Mouse (Mus musculus) thymus, adult 2 months (tissue): Measurements from ENCODE around the gene Piwil4. TPM values are rescaled to one million over a fixed set of nuclear protein-coding genes. Genes with fewer than 3 reads are reported as not detected.
"Not testable (repeated sequence)": the region's sequence is repeated elsewhere in the genome, so short reads cannot be mapped to it uniquely, and the experiment has no call there.

Source experiments
- DNase-seq: peaks from one replicate; pipeline ENCODE4 v3.0.0; 2021
- H3K27ac ChIP-seq: fragments of 200-500 bp; 2 replicates; pipeline ENCODE4 v1.5.1; 2012; ENCODE audit warnings: low read length, control low read depth; ENCODE audit not compliant: control insufficient read depth, insufficient read depth
- H3K27me3 ChIP-seq: fragments of 200-500 bp; 2 replicates; pipeline ENCODE4 v1.6.1; 2012; ENCODE audit warnings: mild to moderate bottlenecking, low read length, moderate library complexity, mixed read lengths; ENCODE audit not compliant: control insufficient read depth, insufficient read depth
- H3K36me3 ChIP-seq: fragments of 200-500 bp; 2 replicates; pipeline ENCODE4 v1.6.1; 2012; ENCODE audit warnings: mild to moderate bottlenecking, low read length, moderate library complexity; ENCODE audit not compliant: control insufficient read depth, insufficient read depth
- H3K4me1 ChIP-seq: fragments of 200-500 bp; replicated peaks from 2 replicates; pipeline ENCODE4 v1.6.1; 2012; ENCODE audit warnings: low read length; ENCODE audit not compliant: control insufficient read depth, insufficient read depth
- H3K4me3 ChIP-seq: fragments of 200-500 bp; 2 replicates; pipeline ENCODE4 v1.5.1; 2012; ENCODE audit warnings: mild to moderate bottlenecking, low read length, control low read depth, moderate library complexity; ENCODE audit not compliant: control insufficient read depth, insufficient read depth
- CTCF ChIP-seq: fragments of 200-500 bp; IDR thresholded peaks from 2 replicates; pipeline ENCODE4 v1.5.1; 2012; ENCODE audit warnings: mild to moderate bottlenecking, control low read depth, low read length, moderate library complexity, borderline replicate concordance; ENCODE audit not compliant: control insufficient read depth, poor library complexity, insufficient read depth; ENCODE audit errors: extremely low read depth
- POLR2A ChIP-seq: fragments of 200-500 bp; IDR thresholded peaks from 2 replicates; pipeline ENCODE4 v1.6.1; 2012; ENCODE audit warnings: mild to moderate bottlenecking, low read length, control low read depth, moderate library complexity; ENCODE audit not compliant: control insufficient read depth, poor library complexity, insufficient read depth; ENCODE audit errors: extremely low read depth
- WGBS: fragments of 180-500 bp; shearing (Covaris S2); methylation state at CpG from one replicate; pipeline ENCODE4 v1.1.7; 2018; 5-methylcytosine and 5-hydroxymethylcytosine counted together
- polyA plus RNA-seq: library from polyadenylated mRNA; depleted of rRNA; stranded (reverse); fragments of >200 nt; gene quantifications from 2 replicates; pipeline ENCODE4 v1.2.3, GENCODE M21; 2012

Piwil4 gene
- polyA plus RNA-seq, 1 experiment, result 1.0 TPM

- no peaks in the 10 kb centered on the region for H3K27me3 ChIP-seq
- peaks cover 5% of the 10 kb centered on the region; the same call in 1 of the 2 replicates for H3K4me1 ChIP-seq
- no peak for TF ChIP-seq CTCF
- TF ChIP-seq POLR2A, result no peak
- no peaks in the 10 kb centered on the region for H3K36me3 ChIP-seq
- no peak for DNase-seq
- 95% methylated on average over 15 of the region's 15 CpGs for WGBS
- no peak overlapping the region for H3K27ac ChIP-seq
- no peak overlapping the region for H3K4me3 ChIP-seq
Measured at GRCm38 (mm10) chr9:14715258-14715657, 25.3 kb downstream of the Piwil4 start.

GRCm38 (mm10) chr9:14710910-14711309 is 29.6 kb downstream of the Piwil4 start:
- Histone ChIP-seq H3K36me3 (no peaks in the 10 kb centered on the region), H3K4me1 (no peaks in the 10 kb centered on the region), H3K4me3 (no peak overlapping the region), H3K27me3 (no peaks in the 10 kb centered on the region), H3K27ac (no peak overlapping the region)
- no peak for DNase-seq
- no peak for TF ChIP-seq CTCF
- TF ChIP-seq POLR2A, result no peak
- WGBS, result 91% methylated on average over 3 of the region's 3 CpGs

GRCm38 (mm10) chr9:14705321-14706162 is 35.0 kb downstream of the Piwil4 start:
- TF ChIP-seq CTCF (no peak), POLR2A (no peak)
- WGBS, result 81% methylated on average over 13 of the region's 13 CpGs
- H3K27me3 ChIP-seq, result no peaks in the 10 kb centered on the region
- no peak overlapping the region for H3K27ac ChIP-seq
- no peaks in the 10 kb centered on the region for H3K36me3 ChIP-seq
- no peak overlapping the region for H3K4me3 ChIP-seq
- no peak for DNase-seq
- H3K4me1 ChIP-seq, result no peaks in the 10 kb centered on the region

- H3K27me3 ChIP-seq, H3K36me3 ChIP-seq, H3K4me3 ChIP-seq, H3K27ac ChIP-seq, DNase-seq, H3K4me1 ChIP-seq: not testable (repeated sequence)
- WGBS, result 97% methylated on average over 1 of the region's 1 CpGs
Measured at GRCm38 (mm10) chr9:14700795-14701194, 39.7 kb downstream of the Piwil4 start.

- H3K27me3 ChIP-seq, result no peaks in the 10 kb centered on the region
- H3K4me1 ChIP-seq, result no peaks in the 10 kb centered on the region
- H3K27ac ChIP-seq, result no peak overlapping the region
- no peak for DNase-seq
- no peak overlapping the region for H3K4me3 ChIP-seq
- WGBS, result 49% methylated on average over 7 of the region's 7 CpGs
- TF ChIP-seq CTCF (no peak), POLR2A (no peak)
- no peaks in the 10 kb centered on the region for H3K36me3 ChIP-seq
Measured at GRCm38 (mm10) chr9:14699288-14699640, 41.3 kb downstream of the Piwil4 start.

- Histone ChIP-seq H3K4me3 (no peak overlapping the region), H3K27ac (no peak overlapping the region), H3K4me1 (no peaks in the 10 kb centered on the region), H3K27me3 (no peaks in the 10 kb centered on the region), H3K36me3 (no peaks in the 10 kb centered on the region)
- DNase-seq, result peak; percentile 77
- TF ChIP-seq POLR2A (no peak), CTCF (no peak)
- 65% methylated on average over 12 of the region's 12 CpGs for WGBS
Measured at GRCm38 (mm10) chr9:14698582-14699287, 41.8 kb downstream of the Piwil4 start.

- peak; percentile 45 for DNase-seq
- TF ChIP-seq CTCF (no peak), POLR2A (no peak)
- Histone ChIP-seq H3K27ac (no peak overlapping the region), H3K4me3 (no peak overlapping the region), H3K4me1 (no peaks in the 10 kb centered on the region), H3K36me3 (no peaks in the 10 kb centered on the region), H3K27me3 (no peaks in the 10 kb centered on the region)
- WGBS, result 57% methylated on average over 4 of the region's 4 CpGs
Measured at GRCm38 (mm10) chr9:14697903-14698302, 42.6 kb downstream of the Piwil4 start.
